Mouse (Mus musculus): Measurements from ENCODE around the gene Lrrc8d. TPM values are rescaled to one million over a fixed set of nuclear protein-coding genes. Genes with fewer than 3 reads are reported as not detected.
"Not testable (repeated sequence)": the region's sequence is repeated elsewhere in the genome, so short reads cannot be mapped to it uniquely, and the experiment has no call there.

The Lrrc8d gene
- polyA plus RNA-seq, 1 experiment from 2014 or later = 8.9 TPM

GRCm38 (mm10) chr5:105683912-105684350, 15.8 kb upstream of the Lrrc8d start:
- no peak overlapping the region for H3K9ac ChIP-seq (ENCODE audit: low read depth, low read length)
- no peaks in the 10 kb centered on the region for H3K36me3 ChIP-seq (ENCODE audit: control insufficient read depth, insufficient read depth, low read length)
- H3K4me1 ChIP-seq (ENCODE audit: control insufficient read depth, insufficient read depth, low read length) = 0 out of 2 replicates have a peak, but pooled peaks cover 8% of the 10 kb centered on the region
- no peaks in the 10 kb centered on the region for H3K9me3 ChIP-seq (ENCODE audit: control insufficient read depth, low read length)
- no peak for ATAC-seq
- H3K4me2 ChIP-seq (ENCODE audit: low read depth, low read length) = no peak overlapping the region
- H3K4me3 ChIP-seq (ENCODE audit: low read length) = no peak overlapping the region
- no peak overlapping the region for H3K27ac ChIP-seq (ENCODE audit: low read length)
- H3K27me3 ChIP-seq (replicated peaks; ENCODE audit: control insufficient read depth, insufficient read depth, low read length) = no peaks in the 10 kb centered on the region
- 60% methylated on average over 4 of the region's 4 CpGs for WGBS

- no peaks in the 10 kb centered on the region for H3K27me3 ChIP-seq (replicated peaks; ENCODE audit: control insufficient read depth, insufficient read depth, low read length)
- no peak overlapping the region for H3K4me2 ChIP-seq (ENCODE audit: low read depth, low read length)
- H3K9ac ChIP-seq (ENCODE audit: low read depth, low read length) = no peak overlapping the region
- no peak overlapping the region for H3K27ac ChIP-seq (ENCODE audit: low read length)
- H3K36me3 ChIP-seq (ENCODE audit: control insufficient read depth, insufficient read depth, low read length) = no peaks in the 10 kb centered on the region
- no peak overlapping the region for H3K4me3 ChIP-seq (ENCODE audit: low read length)
- 25% methylated on average over 14 of the region's 14 CpGs for WGBS
- H3K4me1 ChIP-seq (ENCODE audit: control insufficient read depth, insufficient read depth, low read length) = 0 out of 2 replicates have a peak, but pooled peaks cover 7% of the 10 kb centered on the region
- peak; percentile 79 for ATAC-seq
- no peaks in the 10 kb centered on the region for H3K9me3 ChIP-seq (ENCODE audit: control insufficient read depth, low read length)
These were observed 14.7 kb upstream of the Lrrc8d start for GRCm38 (mm10) chr5:105684861-105685600.

GRCm38 (mm10) chr5:105685780-105686305, 13.9 kb upstream of the Lrrc8d start:
- not testable (repeated sequence) for ATAC-seq; H3K9me3 ChIP-seq (ENCODE audit: control insufficient read depth, low read length); H3K4me1 ChIP-seq (ENCODE audit: control insufficient read depth, insufficient read depth, low read length); H3K27me3 ChIP-seq (replicated peaks; ENCODE audit: control insufficient read depth, insufficient read depth, low read length); H3K9ac ChIP-seq (ENCODE audit: low read depth, low read length); H3K4me3 ChIP-seq (ENCODE audit: low read length); H3K27ac ChIP-seq (ENCODE audit: low read length); H3K4me2 ChIP-seq (ENCODE audit: low read depth, low read length); H3K36me3 ChIP-seq (ENCODE audit: control insufficient read depth, insufficient read depth, low read length)
- WGBS = 81% methylated on average over 6 of the region's 7 CpGs

- WGBS = 62% methylated on average over 12 of the region's 12 CpGs
- H3K4me1 ChIP-seq (ENCODE audit: control insufficient read depth, insufficient read depth, low read length) = 0 out of 2 replicates have a peak, but pooled peaks cover 4% of the 10 kb centered on the region
- H3K27ac ChIP-seq (ENCODE audit: low read length) = no peak overlapping the region
- H3K27me3 ChIP-seq (replicated peaks; ENCODE audit: control insufficient read depth, insufficient read depth, low read length) = no peaks in the 10 kb centered on the region
- H3K4me3 ChIP-seq (ENCODE audit: low read length) = no peak overlapping the region
- ATAC-seq = no peak
- no peak overlapping the region for H3K4me2 ChIP-seq (ENCODE audit: low read depth, low read length)
- H3K9me3 ChIP-seq (ENCODE audit: control insufficient read depth, low read length) = no peaks in the 10 kb centered on the region
- no peaks in the 10 kb centered on the region for H3K36me3 ChIP-seq (ENCODE audit: control insufficient read depth, insufficient read depth, low read length)
- H3K9ac ChIP-seq (ENCODE audit: low read depth, low read length) = no peak overlapping the region
These were observed 13.3 kb upstream of the Lrrc8d start for GRCm38 (mm10) chr5:105686331-105686995.

- no peaks in the 10 kb centered on the region for H3K4me1 ChIP-seq (ENCODE audit: control insufficient read depth, insufficient read depth, low read length)
- H3K4me3 ChIP-seq (ENCODE audit: low read length) = no peak overlapping the region
- H3K9me3 ChIP-seq (ENCODE audit: control insufficient read depth, low read length) = no peaks in the 10 kb centered on the region
- H3K27me3 ChIP-seq (replicated peaks; ENCODE audit: control insufficient read depth, insufficient read depth, low read length) = no peaks in the 10 kb centered on the region
- H3K27ac ChIP-seq (ENCODE audit: low read length) = no peak overlapping the region
- 64% methylated on average over 10 of the region's 10 CpGs for WGBS
- no peak overlapping the region for H3K4me2 ChIP-seq (ENCODE audit: low read depth, low read length)
- no peaks in the 10 kb centered on the region for H3K36me3 ChIP-seq (ENCODE audit: control insufficient read depth, insufficient read depth, low read length)
- no peak overlapping the region for H3K9ac ChIP-seq (ENCODE audit: low read depth, low read length)
- ATAC-seq = peak; percentile 32; the same call in 1 of the 2 replicates
These were observed 9.0 kb upstream of the Lrrc8d start for GRCm38 (mm10) chr5:105690502-105691454.

- Histone ChIP-seq H3K4me1 (ENCODE audit: control insufficient read depth, insufficient read depth, low read length) (no peaks in the 10 kb centered on the region), H3K4me2 (ENCODE audit: low read depth, low read length) (no peak overlapping the region), H3K9me3 (ENCODE audit: control insufficient read depth, low read length) (no peaks in the 10 kb centered on the region), H3K27me3 (replicated peaks; ENCODE audit: control insufficient read depth, insufficient read depth, low read length) (no peaks in the 10 kb centered on the region), H3K27ac (ENCODE audit: low read length) (no peak overlapping the region), H3K4me3 (ENCODE audit: low read length) (no peak overlapping the region), H3K9ac (ENCODE audit: low read depth, low read length) (no peak overlapping the region), H3K36me3 (ENCODE audit: control insufficient read depth, insufficient read depth, low read length) (no peaks in the 10 kb centered on the region)
- ATAC-seq = no peak
- 83% methylated on average over 7 of the region's 7 CpGs for WGBS
These were observed 8.1 kb upstream of the Lrrc8d start for GRCm38 (mm10) chr5:105691645-105692044.

- Histone ChIP-seq H3K9me3 (ENCODE audit: control insufficient read depth, low read length) (no peaks in the 10 kb centered on the region), H3K9ac (ENCODE audit: low read depth, low read length) (no peak overlapping the region), H3K27ac (ENCODE audit: low read length) (no peak overlapping the region), H3K27me3 (replicated peaks; ENCODE audit: control insufficient read depth, insufficient read depth, low read length) (0 out of 2 replicates have a peak, but pooled peaks cover under 1% of the 10 kb centered on the region), H3K4me2 (ENCODE audit: low read depth, low read length) (no peak overlapping the region), H3K4me3 (ENCODE audit: low read length) (no peak overlapping the region), H3K36me3 (ENCODE audit: control insufficient read depth, insufficient read depth, low read length) (no peaks in the 10 kb centered on the region), H3K4me1 (ENCODE audit: control insufficient read depth, insufficient read depth, low read length) (0 out of 2 replicates have a peak, but pooled peaks cover 2% of the 10 kb centered on the region)
- no peak for ATAC-seq
- WGBS = 86% methylated on average over 7 of the region's 7 CpGs
These were observed 5.3 kb upstream of the Lrrc8d start for GRCm38 (mm10) chr5:105694339-105694930.

- Histone ChIP-seq H3K27ac (ENCODE audit: low read length) (no peak overlapping the region), H3K4me1 (ENCODE audit: control insufficient read depth, insufficient read depth, low read length) (0 out of 2 replicates have a peak, but pooled peaks cover 2% of the 10 kb centered on the region), H3K4me3 (ENCODE audit: low read length) (no peak overlapping the region), H3K27me3 (replicated peaks; ENCODE audit: control insufficient read depth, insufficient read depth, low read length) (0 out of 2 replicates have a peak, but pooled peaks cover 3% of the 10 kb centered on the region), H3K36me3 (ENCODE audit: control insufficient read depth, insufficient read depth, low read length) (no peaks in the 10 kb centered on the region), H3K9ac (ENCODE audit: low read depth, low read length) (no peak overlapping the region), H3K4me2 (ENCODE audit: low read depth, low read length) (no peak overlapping the region), H3K9me3 (ENCODE audit: control insufficient read depth, low read length) (no peaks in the 10 kb centered on the region)
- no peak for ATAC-seq
- whole genome bisulfite sequencing = 87% methylated on average over 6 of the region's 6 CpGs
These were observed 3.7 kb upstream of the Lrrc8d start for GRCm38 (mm10) chr5:105696049-105696448.
